Mouse (Mus musculus) CH12.LX (cell line): ENCODE data around the gene Calml3.

ENCODE experiments used
- CHD2 ChIP-seq: IDR thresholded peaks from 2 replicates; pipeline ENCODE4 v1.6.1; 2011; ENCODE audit warnings: low read length, improper control_type of control experiment
- CTCF ChIP-seq, 2 experiments: IDR thresholded peaks in 1 of 2; conservative IDR thresholded peaks in 1 of 2; 2 replicates each; pipeline ENCODE4 v1.5.1; 2011 to 2012; ENCODE audit warnings: low read depth in 2 of 2, low read length in 2 of 2, improper control_type of control experiment in 1 of 2, inconsistent platforms in 1 of 2, mild to moderate bottlenecking in 1 of 2, moderate library complexity in 1 of 2
- EP300 ChIP-seq: IDR thresholded peaks from 2 replicates; pipeline ENCODE4 v1.6.1; 2011; ENCODE audit warnings: low read length, improper control_type of control experiment
- IRF4 ChIP-seq: IDR thresholded peaks from 2 replicates; pipeline ENCODE4 v1.6.1; 2014; ENCODE audit warnings: low read depth, mild to moderate bottlenecking, inconsistent platforms, low read length, improper control_type of control experiment
- MAX ChIP-seq: IDR thresholded peaks from 2 replicates; pipeline ENCODE4 v1.6.1; 2011; ENCODE audit warnings: low read length, improper control_type of control experiment
- MEF2A ChIP-seq: IDR thresholded peaks from 2 replicates; pipeline ENCODE4 v1.6.1; 2014; ENCODE audit warnings: low read depth, mild to moderate bottlenecking, inconsistent platforms, low read length, improper control_type of control experiment, borderline replicate concordance
- NELFE ChIP-seq: IDR thresholded peaks from 2 replicates; pipeline ENCODE4 v1.6.1; 2011; ENCODE audit warnings: low read depth, low read length, improper control_type of control experiment
- POLR2A ChIP-seq: IDR thresholded peaks from 2 replicates; pipeline ENCODE4 v1.6.1; 2011; ENCODE audit warnings: low read depth, mild to moderate bottlenecking, improper control_type of control experiment, low read length
- POLR2AphosphoS2 ChIP-seq: IDR thresholded peaks from 2 replicates; pipeline ENCODE4 v1.6.1; 2011; ENCODE audit warnings: low read depth, low read length, improper control_type of control experiment
- UBTF ChIP-seq: IDR thresholded peaks from 2 replicates; pipeline ENCODE4 v1.6.1; 2012; ENCODE audit warnings: low read depth, mild to moderate bottlenecking, inconsistent platforms, low read length, improper control_type of control experiment, moderate library complexity
- ZC3H11A ChIP-seq: IDR thresholded peaks from 2 replicates; pipeline ENCODE4 v1.6.1; 2012; ENCODE audit warnings: low read depth, mild to moderate bottlenecking, inconsistent platforms, low read length, improper control_type of control experiment
- ZKSCAN1 ChIP-seq: IDR thresholded peaks from 2 replicates; pipeline ENCODE4 v1.6.1; 2012; ENCODE audit warnings: low read depth, inconsistent platforms, low read length, improper control_type of control experiment, borderline replicate concordance
- ZMIZ1 ChIP-seq: IDR thresholded peaks from 2 replicates; pipeline ENCODE4 v1.6.1; 2012; ENCODE audit warnings: low read depth, mild to moderate bottlenecking, inconsistent platforms, low read length, improper control_type of control experiment

GRCm38 (mm10) chr13:3761131-3761530 is 43.0 kb downstream of the Calml3 start:
- TF ChIP-seq ZKSCAN1 (no peak), POLR2AphosphoS2 (no peak), CHD2 (no peak), ZMIZ1 (no peak), CTCF (conservative IDR thresholded peaks at IDR 0.05 in 1 of 2, IDR thresholded peaks at IDR 0.05 in 1 of 2; ENCODE audit: low read depth in 2 of 2, low read length in 2 of 2) (no peak), POLR2A (no peak), UBTF (no peak), MAX (no peak), EP300 (no peak), NELFE (no peak), IRF4 (no peak), MEF2A (no peak), ZC3H11A (no peak)
